13 mouse cellular contexts compared by ENCODE assay signal in the genomic region with DNA sequence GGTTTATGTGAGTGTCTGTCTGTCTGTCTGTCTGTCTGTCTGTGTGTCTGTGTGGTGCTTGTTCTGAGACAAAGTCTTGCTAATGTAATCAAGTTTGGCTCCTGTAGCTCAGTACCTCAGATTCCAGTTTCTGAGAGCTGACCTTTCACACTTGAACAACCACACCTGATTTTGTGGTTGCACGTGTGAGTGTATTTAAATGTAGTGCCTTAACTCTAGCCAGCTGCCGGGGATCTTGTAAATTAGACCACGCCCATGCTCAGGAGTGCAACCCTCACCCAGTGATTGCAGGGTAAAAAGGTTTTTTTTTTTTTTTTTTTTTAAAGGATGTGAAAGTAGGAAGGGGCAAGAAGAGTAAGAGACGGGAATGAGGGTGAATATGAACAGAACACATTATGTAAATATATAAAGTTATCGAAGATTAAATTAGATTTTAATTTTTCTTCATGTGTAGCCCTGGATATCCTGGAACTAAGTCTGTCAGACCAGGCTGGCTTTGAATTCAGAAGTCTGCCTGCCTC. TPM values are rescaled to one million over a fixed set of nuclear protein-coding genes. Genes with fewer than 3 reads are reported as not detected.
DNase-seq lines count a peak whose midpoint lies in the region; ATAC-seq and TF ChIP-seq lines count a peak whose summit lies in the region.
"Had no signal": no experiment of that assay in that cellular context is flagged by ENCODE, and none has a peak within 500 bp of the region (broad histone marks: within the 10 kb centered on the region; RNA-seq: fewer than 3 reads in every experiment).

No protein-coding gene starts in this region.

- in situ Hi-C loops in ES-E14 (cut with MboI; ENCODE audit: low sequenced_read_pairs in 2 of 2, unreplicated experiment in 2 of 2) = no loop called here

- no peak overlapping the region for H3K27ac ChIP-seq in kidney, embryonic 14.5 days (ENCODE audit: low read depth, low read length)
- H3K27ac ChIP-seq in ES-E14 (ENCODE audit: insufficient read depth, low read depth, low read length, poor library complexity, severe bottlenecking) = no peak overlapping the region
- H3K27ac ChIP-seq in thymus, adult 2 months (ENCODE audit: control insufficient read depth, insufficient read depth, low read length) = no peak overlapping the region
- H3K27ac ChIP-seq: forebrain, embryonic 10.5 days; limb, embryonic 12.5 days; lung, embryonic 15.5 days had no signal

- H3K4me1 ChIP-seq in kidney, embryonic 14.5 days (ENCODE audit: control insufficient read depth, insufficient read depth, low read length) = no peaks in the 10 kb centered on the region
- peaks cover 6 to 13% of the 10 kb centered on the region in 2 experiments; a peak in 3 of 4 replicates for H3K4me1 ChIP-seq in ES-E14 (ENCODE audit: control insufficient read depth in 2 of 2, insufficient read depth in 2 of 2, low read length in 2 of 2, poor library complexity in 1 of 2)
- H3K4me1 ChIP-seq in thymus, adult 2 months (replicated peaks; ENCODE audit: control insufficient read depth, insufficient read depth, low read length) = peaks cover 7% of the 10 kb centered on the region

- no peaks in the 10 kb centered on the region for H3K9me3 ChIP-seq in kidney, embryonic 14.5 days (ENCODE audit: control insufficient read depth, low read length)
- no peaks in the 10 kb centered on the region for H3K9me3 ChIP-seq in ES-E14 (ENCODE audit: control insufficient read depth, insufficient read depth, low read depth, low read length)
- H3K9me3 ChIP-seq: forebrain, embryonic 10.5 days; limb, embryonic 12.5 days; lung, embryonic 15.5 days had no signal

- TF ChIP-seq POLR2A in thymus, adult 2 months (IDR thresholded peaks at IDR 0.05; ENCODE audit: control insufficient read depth, extremely low read depth, insufficient read depth, low read length, poor library complexity) = no peak

- H3K36me3 ChIP-seq in kidney, embryonic 14.5 days (ENCODE audit: control insufficient read depth, insufficient read depth, low read length) = no peaks in the 10 kb centered on the region
- H3K36me3 ChIP-seq in ES-E14 (ENCODE audit: control insufficient read depth, insufficient read depth, low read length, poor library complexity, severe bottlenecking) = no peaks in the 10 kb centered on the region
- H3K36me3 ChIP-seq in thymus, adult 2 months (ENCODE audit: control insufficient read depth, insufficient read depth, low read length) = no peaks in the 10 kb centered on the region
- H3K36me3 ChIP-seq: forebrain, embryonic 10.5 days; limb, embryonic 12.5 days; lung, embryonic 15.5 days had no signal

- H3K4me3 ChIP-seq in kidney, embryonic 14.5 days (ENCODE audit: low read length) = no peak overlapping the region
- H3K4me3 ChIP-seq in ES-E14 (ENCODE audit: insufficient read depth in 1 of 2, low read depth in 1 of 2, low read length in 2 of 2, poor library complexity in 1 of 2, severe bottlenecking in 1 of 2) = no peak overlapping the region
- no peak overlapping the region for H3K4me3 ChIP-seq in thymus, adult 2 months (ENCODE audit: control insufficient read depth, insufficient read depth, low read length)
- H3K4me3 ChIP-seq: forebrain, embryonic 10.5 days; limb, embryonic 12.5 days; lung, embryonic 15.5 days had no signal

- no peaks in the 10 kb centered on the region for H3K27me3 ChIP-seq in kidney, embryonic 14.5 days (ENCODE audit: control insufficient read depth, insufficient read depth, low read length)
- H3K27me3 ChIP-seq in thymus, adult 2 months (ENCODE audit: control insufficient read depth, insufficient read depth, low read length) = no peaks in the 10 kb centered on the region
- H3K27me3 ChIP-seq: limb, embryonic 12.5 days; lung, embryonic 15.5 days had no signal

- DNase-seq in kidney, adult 11 months = peak; percentile 39
- no peak for DNase-seq in ES-E14 (ENCODE audit: low read depth, low spot score)
- DNase-seq in lung, postnatal 25 days (ENCODE audit: low spot score) = peak; percentile 75
- DNase-seq in thymus, adult 2 months = peak; percentile 39
- DNase-seq in ovary, postnatal 36 days (ENCODE audit: low spot score) = no peak
- no peak for DNase-seq in ovary, adult 18-20 months (ENCODE audit: low spot score)
- DNase-seq: heart, postnatal 4 days; right cerebral cortex, adult 18-20 months had no signal

- WGBS in kidney, embryonic 14.5 days = 50% methylated on average over 5 of the region's 5 CpGs
- 20% methylated on average over 5 of the region's 5 CpGs for WGBS in thymus, adult 2 months

- no peak overlapping the region for H3K4me2 ChIP-seq in kidney, embryonic 14.5 days (replicated peaks; ENCODE audit: low read depth, low read length)
- H3K4me2 ChIP-seq: limb, embryonic 12.5 days; lung, embryonic 15.5 days had no signal

- no peak for ATAC-seq in kidney, embryonic 14.5 days (ENCODE audit: low FRiP score, low TSS enrichment)
- ATAC-seq in frontal cortex, adult (ENCODE audit: low TSS enrichment) = no peak

- H3K9ac ChIP-seq in kidney, embryonic 14.5 days (ENCODE audit: low read depth, low read length) = no peak overlapping the region
- no peak overlapping the region for H3K9ac ChIP-seq in ES-E14 (ENCODE audit: insufficient read depth, low read depth, low read length, poor library complexity, severe bottlenecking)
- H3K9ac ChIP-seq: limb, embryonic 12.5 days; lung, embryonic 15.5 days had no signal

- TF ChIP-seq CTCF in thymus, adult 2 months (IDR thresholded peaks at IDR 0.05; ENCODE audit: borderline replicate concordance, control insufficient read depth, extremely low read depth, insufficient read depth, low read length, poor library complexity) = no peak

TF ChIP-seq in ES-E14, 5 proteins besides CTCF, POLR2A, EP300 and RAD21:
- TF ChIP-seq CHD2 (IDR thresholded peaks at IDR 0.05; ENCODE audit: low read depth, low read length) = no peak
- TF ChIP-seq ZNF384 (IDR thresholded peaks at IDR 0.05; ENCODE audit: low read depth, low read length) = peak; percentile 80

RNA-seq across cellular contexts. Expression of gene Smchd1, which starts 4.3 kb away (rescaled TPM):
- polyA plus RNA-seq in kidney, embryonic 14.5 days (2014; fragmentation: Nextera tagmentation; extraction: Ambion mirVana) = 116 and 118 TPM in 2 replicates
- total RNA-seq in ES-E14 (2012; rRNA removed) = 35.5 and 41.0 TPM in 2 replicates
- polyA plus RNA-seq in thymus, adult 2 months (2012; rRNA removed) = 23.3 and 25.0 TPM in 2 replicates

RNA-seq across cellular contexts. Expression of gene Gm4707, which starts 19.7 kb away (rescaled TPM):
- polyA plus RNA-seq in kidney, embryonic 14.5 days (2014; fragmentation: Nextera tagmentation; extraction: Ambion mirVana) = 3.8 and 4.8 TPM in 2 replicates
- total RNA-seq in ES-E14 (2012; rRNA removed) = 3.9 and 6.9 TPM in 2 replicates
- polyA plus RNA-seq in thymus, adult 2 months (2012; rRNA removed) = 2.7 and 2.9 TPM in 2 replicates

RNA-seq across cellular contexts. Expression of gene Ndc80, which starts 47.2 kb away (rescaled TPM):
- polyA plus RNA-seq in kidney, embryonic 14.5 days (2014; fragmentation: Nextera tagmentation; extraction: Ambion mirVana) = 56.6 and 57.1 TPM in 2 replicates
- 31.5 and 42.8 TPM in 2 replicates for total RNA-seq in ES-E14 (2012; rRNA removed)
- polyA plus RNA-seq in thymus, adult 2 months (2012; rRNA removed) = 3.0 and 3.7 TPM in 2 replicates

Comparison
In these comparisons a context has a peak if more than half of its experiments do, and no peak if none do; other contexts are left out.
1. DNase-seq: peak in kidney, adult 11 months (single experiment), lung, postnatal 25 days (single experiment) and thymus, adult 2 months (single experiment); none in ES-E14 (single experiment), ovary, postnatal 36 days (single experiment) and ovary, adult 18-20 months (single experiment).
2. RNA of gene Ndc80, which starts 47.2 kb away (polyA plus RNA-seq): 56.6 to 57.1 TPM in kidney, embryonic 14.5 days; 3.0 to 3.7 TPM in thymus, adult 2 months; every median in the first group is over 10 times any median in the second.